Mouse (Mus musculus) liver, postnatal 0 days (tissue): ENCODE measurements around the gene Alcam. TPM values are rescaled to one million over a fixed set of nuclear protein-coding genes. Genes with fewer than 3 reads are reported as not detected.

ENCODE experiments used
- ATAC-seq: fragments of 200-750 bp; cut with Nextera tagmentation; 2 replicates; pipeline ENCODE4 v1.8.0; 2017; ENCODE audit warnings: mild to moderate bottlenecking, moderate library complexity
- DNase-seq: peaks from one replicate; pipeline ENCODE4 v3.0.0-alpha.2; 2016
- H3K27ac ChIP-seq: fragments of 300-500 bp; sonication (generic); 2 replicates; pipeline ENCODE4 v1.5.1; 2014; ENCODE audit warnings: antibody characterized with exemption, moderate library complexity, mild to moderate bottlenecking, low read depth
- H3K27me3 ChIP-seq: fragments of 300-500 bp; sonication (generic); 2 replicates; pipeline ENCODE4 v1.6.1; 2014; ENCODE audit warnings: low read length, control low read depth, mixed read lengths; ENCODE audit not compliant: insufficient read depth
- H3K36me3 ChIP-seq: fragments of 300-500 bp; sonication (generic); replicated peaks from 2 replicates; pipeline ENCODE4 v1.6.1; 2014; ENCODE audit warnings: mild to moderate bottlenecking, control low read depth, low read length, moderate library complexity, mixed read lengths; ENCODE audit not compliant: insufficient read depth
- H3K4me1 ChIP-seq: fragments of 300-500 bp; sonication (generic); 2 replicates; pipeline ENCODE4 v1.6.1; 2014; ENCODE audit warnings: antibody characterized with exemption, mild to moderate bottlenecking, control low read depth; ENCODE audit not compliant: insufficient read depth
- H3K4me2 ChIP-seq: fragments of 300-500 bp; sonication (generic); 2 replicates; pipeline ENCODE4 v1.6.1; 2014; ENCODE audit warnings: low read depth, mild to moderate bottlenecking, low read length, moderate library complexity, mixed read lengths
- H3K4me3 ChIP-seq: fragments of 300-500 bp; sonication (generic); 2 replicates; pipeline ENCODE4 v1.5.1; 2014; ENCODE audit warnings: low read depth, low read length
- H3K9ac ChIP-seq: fragments of 300-500 bp; sonication (generic); replicated peaks from 2 replicates; pipeline ENCODE4 v1.6.1; 2014; ENCODE audit warnings: mild to moderate bottlenecking, moderate library complexity
- H3K9me3 ChIP-seq: fragments of 300-500 bp; sonication (generic); 2 replicates; pipeline ENCODE4 v1.6.1; 2016; ENCODE audit warnings: mild to moderate bottlenecking, control low read depth, low read length, mixed read lengths
- CTCF ChIP-seq: sonication (generic); IDR thresholded peaks from 2 replicates; pipeline ENCODE4 v1.5.1; 2016; ENCODE audit warnings: antibody characterized with exemption, low read depth
- EP300 ChIP-seq: IDR thresholded peaks from 2 replicates; pipeline ENCODE4 v1.6.1; 2016; ENCODE audit warnings: antibody characterized with exemption, low read depth, mild to moderate bottlenecking
- WGBS: fragments of 180-500 bp; shearing (Covaris S2); extraction: QIAGEN DNeasy Blood & Tissue Kit; methylation state at CpG from one replicate; pipeline ENCODE4 v1.1.7; 2014; ENCODE audit not compliant: insufficient replicate concordance; 5-methylcytosine and 5-hydroxymethylcytosine counted together
- polyA plus RNA-seq: library from polyadenylated mRNA; unstranded; fragments of >200 nt; fragmentation: Nextera tagmentation; extraction: Ambion mirVana; gene quantifications from 2 replicates; pipeline ENCODE4 v1.2.1, GENCODE M21; 2015

The Alcam gene
- polyA plus RNA-seq: 7.1 and 8.1 TPM in 2 replicates

GRCm38 (mm10) chr16:52453971-52454514, at the start of gene Alcam:
Gene Alcam (minus strand): TSS chr16:52454074.
- no peaks in the 10 kb centered on the region for H3K36me3 ChIP-seq
- DNase-seq (peak; percentile 49), ATAC-seq (no peak)
- H3K27ac ChIP-seq: peak within 1 kb of the TSS; percentile 83; the same call in 1 of the 2 replicates
- 2% methylated on average over 14 of the region's 14 CpGs for WGBS
- peak within 1 kb of the TSS; percentile 33 for H3K9ac ChIP-seq
- H3K4me3 ChIP-seq: peak within 1 kb of the TSS; percentile 67
- H3K4me2 ChIP-seq: peak within 1 kb of the TSS; percentile 86
- 0 out of 2 replicates have a peak, but pooled peaks cover 3% of the 10 kb centered on the region for H3K4me1 ChIP-seq
- TF ChIP-seq EP300: no peak
- no peak for TF ChIP-seq CTCF
- H3K27me3 ChIP-seq: peaks cover 6% of the 10 kb centered on the region; the same call in 1 of the 2 replicates
- no peaks in the 10 kb centered on the region for H3K9me3 ChIP-seq

GRCm38 (mm10) chr16:52498757-52499335, 45.0 kb upstream of the Alcam start:
- no peaks in the 10 kb centered on the region for H3K9me3 ChIP-seq
- no peak overlapping the region for H3K9ac ChIP-seq
- WGBS: 66% methylated on average over 4 of the region's 4 CpGs
- no peaks in the 10 kb centered on the region for H3K27me3 ChIP-seq
- no peaks in the 10 kb centered on the region for H3K36me3 ChIP-seq
- no peak overlapping the region for H3K4me3 ChIP-seq
- no peaks in the 10 kb centered on the region for H3K4me1 ChIP-seq
- H3K4me2 ChIP-seq: no peak overlapping the region
- H3K27ac ChIP-seq: no peak overlapping the region
- no peak for DNase-seq
- no peak for ATAC-seq
- TF ChIP-seq CTCF (no peak), EP300 (no peak)

GRCm38 (mm10) chr16:52490542-52490941, 36.7 kb upstream of the Alcam start:
- no peaks in the 10 kb centered on the region for H3K36me3 ChIP-seq
- H3K9me3 ChIP-seq: no peaks in the 10 kb centered on the region
- WGBS: 45% methylated on average over 1 of the region's 1 CpGs
- no peak overlapping the region for H3K4me2 ChIP-seq
- no peak for DNase-seq
- no peak for ATAC-seq
- H3K27me3 ChIP-seq: no peaks in the 10 kb centered on the region
- TF ChIP-seq EP300: no peak
- no peak for TF ChIP-seq CTCF
- no peaks in the 10 kb centered on the region for H3K4me1 ChIP-seq
- no peak overlapping the region for H3K4me3 ChIP-seq
- no peak overlapping the region for H3K27ac ChIP-seq
- no peak overlapping the region for H3K9ac ChIP-seq

- Histone ChIP-seq H3K9me3 (no peaks in the 10 kb centered on the region), H3K4me1 (no peaks in the 10 kb centered on the region), H3K27ac (no peak overlapping the region), H3K9ac (no peak overlapping the region), H3K4me3 (no peak overlapping the region), H3K4me2 (no peak overlapping the region), H3K36me3 (no peaks in the 10 kb centered on the region), H3K27me3 (no peaks in the 10 kb centered on the region)
- 41% methylated on average over 4 of the region's 4 CpGs for WGBS
- TF ChIP-seq CTCF (no peak), EP300 (no peak)
- DNase-seq (no peak), ATAC-seq (no peak; the same call in 1 of the 2 replicates)
These were observed 20.4 kb upstream of the Alcam start for GRCm38 (mm10) chr16:52474235-52474634.

GRCm38 (mm10) chr16:52473089-52473488, 19.2 kb upstream of the Alcam start:
- H3K36me3 ChIP-seq: no peaks in the 10 kb centered on the region
- no peaks in the 10 kb centered on the region for H3K4me1 ChIP-seq
- DNase-seq (no peak), ATAC-seq (no peak)
- H3K4me3 ChIP-seq: no peak overlapping the region
- no peak overlapping the region for H3K4me2 ChIP-seq
- H3K9ac ChIP-seq: no peak overlapping the region
- H3K9me3 ChIP-seq: no peaks in the 10 kb centered on the region
- WGBS: 89% methylated on average over 2 of the region's 2 CpGs
- TF ChIP-seq EP300 (no peak), CTCF (no peak)
- H3K27ac ChIP-seq: no peak overlapping the region
- H3K27me3 ChIP-seq: no peaks in the 10 kb centered on the region

DNA sequence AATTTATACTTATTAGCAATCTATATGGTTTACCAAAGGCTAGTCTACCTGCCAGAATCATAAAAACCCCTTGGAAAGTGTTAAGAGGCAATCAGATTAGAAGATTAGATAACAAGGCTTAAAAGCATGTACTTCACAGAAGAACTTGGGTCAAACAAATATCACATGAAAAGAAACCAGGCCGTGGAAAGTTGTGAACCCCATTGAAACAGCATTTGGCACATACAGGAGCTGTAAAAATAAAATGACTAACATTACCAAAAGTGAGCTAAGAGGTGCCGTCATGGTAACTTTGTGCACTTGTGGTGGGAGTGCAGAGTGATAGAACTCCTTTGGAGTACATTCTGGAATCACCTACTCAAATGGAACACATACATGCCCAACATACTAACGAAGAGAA, 18.8 kb upstream of the Alcam start:
- no peaks in the 10 kb centered on the region for H3K27me3 ChIP-seq
- no peak overlapping the region for H3K4me3 ChIP-seq
- no peak overlapping the region for H3K9ac ChIP-seq
- WGBS: 70% methylated on average over 3 of the region's 3 CpGs
- no peaks in the 10 kb centered on the region for H3K9me3 ChIP-seq
- no peak for DNase-seq
- H3K27ac ChIP-seq: no peak overlapping the region
- ATAC-seq: no peak
- no peaks in the 10 kb centered on the region for H3K4me1 ChIP-seq
- TF ChIP-seq EP300: no peak
- no peak for TF ChIP-seq CTCF
- no peaks in the 10 kb centered on the region for H3K36me3 ChIP-seq
- H3K4me2 ChIP-seq: no peak overlapping the region
